Mouse (Mus musculus) hindbrain, postnatal 0 days (tissue): Measurements from ENCODE around the gene Slc27a3. TPM values are rescaled to one million over a fixed set of nuclear protein-coding genes. Genes with fewer than 3 reads are reported as not detected.

Experiments
- ATAC-seq: fragments of 200-750 bp; cut with Nextera tagmentation; 2 replicates; pipeline ENCODE4 v1.8.0; 2017; ENCODE audit warnings: mild to moderate bottlenecking, moderate TSS enrichment, moderate library complexity
- DNase-seq: peaks from one replicate; pipeline ENCODE4 v3.0.0-alpha.2; 2015; ENCODE audit warnings: low spot score
- H3K27ac ChIP-seq: fragments of 300-500 bp; sonication (generic); 2 replicates; pipeline ENCODE4 v1.5.1; 2014; ENCODE audit warnings: mild to moderate bottlenecking
- H3K27me3 ChIP-seq: fragments of 300-500 bp; sonication (generic); 2 replicates; pipeline ENCODE4 v1.6.1; 2014; ENCODE audit warnings: low read length, mixed read lengths; ENCODE audit not compliant: insufficient read depth
- H3K36me3 ChIP-seq: fragments of 300-500 bp; sonication (generic); 2 replicates; pipeline ENCODE4 v1.6.1; 2014; ENCODE audit warnings: low read length, mixed read lengths; ENCODE audit not compliant: insufficient read depth
- H3K4me1 ChIP-seq: fragments of 300-500 bp; sonication (generic); 2 replicates; pipeline ENCODE4 v1.6.1; 2014; ENCODE audit warnings: antibody characterized with exemption, low read length, mixed read lengths; ENCODE audit not compliant: insufficient read depth
- H3K4me2 ChIP-seq: fragments of 300-500 bp; sonication (generic); 2 replicates; pipeline ENCODE4 v1.6.1; 2014; ENCODE audit warnings: low read depth, mild to moderate bottlenecking, low read length, moderate library complexity, mixed read lengths
- H3K4me3 ChIP-seq: fragments of 300-500 bp; sonication (generic); 2 replicates; pipeline ENCODE4 v1.5.1; 2014; ENCODE audit warnings: low read length
- H3K9ac ChIP-seq: fragments of 300-500 bp; sonication (generic); replicated peaks from 2 replicates; pipeline ENCODE4 v1.6.1; 2014; ENCODE audit warnings: mild to moderate bottlenecking, low read length, moderate library complexity, mixed read lengths
- H3K9me3 ChIP-seq: fragments of 300-500 bp; sonication (generic); 2 replicates; pipeline ENCODE4 v1.6.1; 2016; ENCODE audit warnings: low read length, mixed read lengths
- CTCF ChIP-seq: IDR thresholded peaks from 2 replicates; pipeline ENCODE4 v1.5.1; 2016; ENCODE audit warnings: antibody characterized with exemption, control low read depth, low read depth
- WGBS: fragments of 180-500 bp; shearing (Covaris S2); extraction: QIAGEN DNeasy Blood & Tissue Kit; methylation state at CpG from one replicate; pipeline ENCODE4 v1.1.7; 2014; 5-methylcytosine and 5-hydroxymethylcytosine counted together
- polyA plus RNA-seq: library from polyadenylated mRNA; unstranded; fragments of >200 nt; fragmentation: Nextera tagmentation; extraction: Ambion mirVana; gene quantifications from 2 replicates; pipeline ENCODE4 v1.2.1, GENCODE M21; 2015
- total RNA-seq: library from RNA; depleted of rRNA; stranded (reverse); fragments of >200 nt; gene quantifications from 2 replicates; pipeline ENCODE4 v1.2.3, GENCODE M21; 2014

Gene Slc27a3
- total and polyA plus RNA-seq, 2 experiments from 2014 or later: 30.3 to 85.1 TPM

DNA sequence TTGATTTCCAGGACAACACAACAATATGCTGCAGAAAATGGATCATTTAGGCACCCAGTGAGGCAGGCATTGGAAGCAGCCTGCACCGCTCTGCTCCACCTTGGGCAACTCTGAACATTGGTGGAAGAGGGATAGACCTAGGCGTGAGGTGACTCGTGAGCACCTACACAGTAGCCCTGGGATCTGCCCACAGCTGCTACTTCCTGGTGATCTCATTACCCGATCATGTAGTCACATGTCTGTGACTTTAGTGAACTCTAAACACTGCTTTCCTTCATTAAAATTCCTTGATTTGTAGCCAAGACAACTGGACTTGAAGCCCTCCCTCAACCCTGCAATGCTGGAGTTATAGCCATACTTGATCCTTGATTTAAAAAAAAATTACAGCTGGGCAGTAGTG, 15.4 kb downstream of the Slc27a3 start:
- no peak overlapping the region for H3K4me2 ChIP-seq
- no peaks in the 10 kb centered on the region for H3K4me1 ChIP-seq
- DNase-seq (no peak), ATAC-seq (no peak)
- no peak overlapping the region for H3K4me3 ChIP-seq
- no peaks in the 10 kb centered on the region for H3K36me3 ChIP-seq
- 81% methylated on average over 4 of the region's 4 CpGs for WGBS
- no peaks in the 10 kb centered on the region for H3K9me3 ChIP-seq
- no peak overlapping the region for H3K27ac ChIP-seq
- H3K27me3 ChIP-seq: no peaks in the 10 kb centered on the region
- TF ChIP-seq CTCF: no peak
- no peak overlapping the region for H3K9ac ChIP-seq

DNA sequence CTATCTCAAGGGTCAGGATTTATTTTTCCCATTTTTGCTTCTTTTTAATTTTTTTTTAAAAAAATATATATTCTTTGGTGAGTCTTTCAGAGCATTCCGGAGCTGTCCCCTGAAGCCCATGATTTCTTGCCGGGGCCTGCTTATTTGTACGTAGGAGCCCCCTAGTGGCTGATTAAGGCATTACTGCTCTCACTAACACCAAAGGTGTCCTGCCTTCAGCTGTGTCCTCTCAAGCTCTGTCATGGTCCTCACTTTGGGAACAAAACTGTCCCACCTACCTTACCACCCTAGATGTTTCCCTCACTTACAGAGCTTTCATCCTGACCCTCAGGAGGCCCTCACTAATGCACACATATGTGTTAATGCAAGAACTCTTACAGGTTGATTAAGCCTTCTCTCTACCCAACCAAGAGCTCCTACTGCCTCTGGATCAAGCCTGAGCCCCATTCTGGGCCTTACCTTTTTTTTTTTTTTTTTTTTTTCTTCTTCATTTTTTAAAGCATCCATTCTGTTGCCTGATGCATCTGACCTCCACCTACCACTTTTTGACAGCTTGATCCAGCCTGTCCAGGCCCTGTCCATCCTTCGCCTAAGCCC, 16.2 kb downstream of the Slc27a3 start:
- no peaks in the 10 kb centered on the region for H3K9me3 ChIP-seq
- H3K4me1 ChIP-seq: no peaks in the 10 kb centered on the region
- WGBS: 25% methylated on average over 4 of the region's 4 CpGs
- peak; percentile 95 for DNase-seq
- ATAC-seq: peak; percentile 76
- H3K4me3 ChIP-seq: no peak overlapping the region
- H3K9ac ChIP-seq: no peak overlapping the region
- H3K4me2 ChIP-seq: no peak overlapping the region
- H3K27me3 ChIP-seq: no peaks in the 10 kb centered on the region
- no peak overlapping the region for H3K27ac ChIP-seq
- H3K36me3 ChIP-seq: no peaks in the 10 kb centered on the region
- peak; percentile 92 for TF ChIP-seq CTCF

DNA sequence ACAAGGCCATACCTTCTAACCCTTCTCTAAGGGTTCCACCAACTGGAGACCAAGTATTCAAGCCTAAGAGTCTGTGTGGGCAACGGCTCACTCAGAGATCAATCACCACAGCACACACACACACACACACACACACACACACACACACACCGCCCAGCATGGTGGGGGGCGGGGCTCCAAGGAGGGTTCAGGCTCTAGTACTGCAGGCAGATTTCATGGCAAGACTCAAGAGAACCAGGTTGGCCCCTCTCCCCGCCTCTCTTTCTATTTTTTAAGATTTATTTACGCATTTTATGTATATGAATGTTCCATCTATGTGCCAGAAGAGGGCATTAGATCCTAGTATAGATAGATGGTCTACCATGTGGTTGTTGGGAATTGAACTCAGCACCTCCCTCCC, 16.9 kb downstream of the Slc27a3 start:
- H3K9ac ChIP-seq: no peak overlapping the region
- H3K4me2 ChIP-seq: no peak overlapping the region
- H3K4me3 ChIP-seq: no peak overlapping the region
- H3K9me3 ChIP-seq: no peaks in the 10 kb centered on the region
- ATAC-seq (no peak), DNase-seq (no peak)
- H3K27me3 ChIP-seq: no peaks in the 10 kb centered on the region
- no peak overlapping the region for H3K27ac ChIP-seq
- no peak for TF ChIP-seq CTCF
- H3K4me1 ChIP-seq: no peaks in the 10 kb centered on the region
- no peaks in the 10 kb centered on the region for H3K36me3 ChIP-seq
- 56% methylated on average over 5 of the region's 5 CpGs for WGBS

- no peak for DNase-seq
- Histone ChIP-seq H3K27me3 (no peaks in the 10 kb centered on the region), H3K36me3 (no peaks in the 10 kb centered on the region), H3K9ac (no peak overlapping the region), H3K4me3 (no peak overlapping the region), H3K27ac (no peak overlapping the region), H3K4me1 (no peaks in the 10 kb centered on the region), H3K9me3 (no peaks in the 10 kb centered on the region), H3K4me2 (no peak overlapping the region)
- no peak for ATAC-seq
- no peak for TF ChIP-seq CTCF
- WGBS: 79% methylated on average over 7 of the region's 7 CpGs
Observed at GRCm38 (mm10) chr3:90371857-90372256, 17.9 kb downstream of the Slc27a3 start.

DNA sequence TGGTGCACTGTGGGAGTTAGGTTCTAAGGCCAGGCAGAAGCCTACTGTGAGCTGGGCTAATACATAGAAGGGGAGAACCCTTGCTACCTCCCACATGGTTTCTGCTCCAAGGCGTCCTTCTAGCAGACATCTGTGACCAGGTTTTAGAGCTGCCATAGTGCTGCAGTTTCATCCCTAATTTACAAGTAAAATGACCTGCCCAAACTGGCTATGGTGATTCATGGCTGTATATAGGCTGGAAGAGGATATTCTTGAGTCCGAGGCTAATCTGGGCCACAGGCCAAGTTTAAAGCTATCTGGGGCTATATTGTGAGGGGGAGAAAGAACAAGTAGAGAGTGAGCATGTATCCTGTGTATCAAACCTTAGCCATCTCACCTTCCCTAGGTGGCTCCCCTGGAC, 20.7 kb downstream of the Slc27a3 start:
- DNase-seq (no peak), ATAC-seq (no peak)
- WGBS: 18% methylated on average over 2 of the region's 2 CpGs
- no peaks in the 10 kb centered on the region for H3K27me3 ChIP-seq
- no peak overlapping the region for H3K9ac ChIP-seq
- no peak overlapping the region for H3K4me3 ChIP-seq
- no peak for TF ChIP-seq CTCF
- H3K36me3 ChIP-seq: no peaks in the 10 kb centered on the region
- H3K27ac ChIP-seq: no peak overlapping the region
- no peaks in the 10 kb centered on the region for H3K9me3 ChIP-seq
- no peak overlapping the region for H3K4me2 ChIP-seq
- H3K4me1 ChIP-seq: no peaks in the 10 kb centered on the region

DNA sequence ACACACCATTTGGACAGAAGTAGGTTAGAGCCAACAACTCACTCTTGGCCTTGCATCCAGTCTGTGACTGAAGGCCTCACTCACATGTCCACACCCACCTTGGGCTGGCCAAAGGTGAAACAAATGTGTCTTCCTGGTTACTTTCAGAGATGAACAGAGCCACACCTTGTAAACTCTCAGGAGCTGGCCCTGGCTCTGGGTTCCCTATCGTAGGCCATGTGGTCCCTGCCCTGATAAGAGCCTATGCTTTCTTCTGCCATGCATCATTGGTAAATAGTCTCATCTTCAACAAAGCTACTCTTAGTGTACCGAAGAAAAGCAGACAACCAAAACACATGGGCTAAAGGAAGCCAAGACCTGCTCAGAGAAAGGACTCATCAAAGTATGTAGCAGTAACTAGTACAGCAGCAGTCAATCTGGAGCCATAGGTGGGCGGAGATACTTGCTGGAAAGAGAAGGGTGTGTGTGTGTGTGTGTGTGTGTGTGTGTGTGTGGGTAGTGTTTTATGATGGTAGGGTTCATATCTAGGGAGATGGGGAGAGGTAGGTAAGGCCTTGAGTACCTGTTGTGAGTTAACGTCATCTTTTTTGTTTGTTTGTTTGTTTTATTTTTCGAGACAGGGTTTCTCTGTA, 22.6 kb downstream of the Slc27a3 start:
- H3K36me3 ChIP-seq: no peaks in the 10 kb centered on the region
- no peak overlapping the region for H3K27ac ChIP-seq
- H3K4me2 ChIP-seq: no peak overlapping the region
- DNase-seq: no peak
- ATAC-seq: no peak
- no peaks in the 10 kb centered on the region for H3K9me3 ChIP-seq
- no peak overlapping the region for H3K9ac ChIP-seq
- no peak overlapping the region for H3K4me3 ChIP-seq
- 91% methylated on average over 5 of the region's 5 CpGs for WGBS
- no peak for TF ChIP-seq CTCF
- no peaks in the 10 kb centered on the region for H3K4me1 ChIP-seq
- no peaks in the 10 kb centered on the region for H3K27me3 ChIP-seq

GRCm38 (mm10) chr3:90362346-90362745, 27.4 kb downstream of the Slc27a3 start:
- Histone ChIP-seq H3K27me3 (no peaks in the 10 kb centered on the region), H3K4me3 (no peak overlapping the region), H3K36me3 (peaks cover 19% of the 10 kb centered on the region; the same call in 1 of the 2 replicates), H3K27ac (no peak overlapping the region), H3K9me3 (no peaks in the 10 kb centered on the region), H3K4me2 (no peak overlapping the region), H3K9ac (no peak overlapping the region), H3K4me1 (no peaks in the 10 kb centered on the region)
- WGBS: 76% methylated on average over 2 of the region's 2 CpGs
- DNase-seq (no peak), ATAC-seq (no peak)
- TF ChIP-seq CTCF: no peak
